Mouse (Mus musculus) bone marrow macrophage, adult 2 months (primary cell): ENCODE data around the gene Olfr315. TPM values are rescaled to one million over a fixed set of nuclear protein-coding genes. Genes with fewer than 3 reads are reported as not detected.
"Not testable (repeated sequence)": the region's sequence is repeated elsewhere in the genome, so short reads cannot be mapped to it uniquely, and the experiment has no call there.

Experiments used
- H3K27ac ChIP-seq: 2 replicates; pipeline ENCODE4 v1.5.1; 2012; ENCODE audit warnings: low read depth, low read length; ENCODE audit not compliant: insufficient read depth
- H3K4me1 ChIP-seq: 2 replicates; pipeline ENCODE4 v1.6.1; 2012; ENCODE audit warnings: low read length; ENCODE audit not compliant: control insufficient read depth, insufficient read depth
- H3K4me3 ChIP-seq: 2 replicates; pipeline ENCODE4 v1.5.1; 2012; ENCODE audit warnings: mild to moderate bottlenecking, low read length, moderate library complexity; ENCODE audit not compliant: insufficient read depth
- CTCF ChIP-seq: IDR thresholded peaks from 2 replicates; pipeline ENCODE4 v1.5.1; 2012; ENCODE audit warnings: low read depth, mild to moderate bottlenecking, low read length, moderate library complexity
- POLR2A ChIP-seq: IDR thresholded peaks from 2 replicates; pipeline ENCODE4 v1.6.1; 2012; ENCODE audit warnings: mild to moderate bottlenecking, low read depth, low read length, borderline replicate concordance
- polyA plus RNA-seq: library from polyadenylated mRNA; stranded (reverse); fragments of >200 nt; gene quantifications from 2 replicates; pipeline ENCODE4 v1.2.4, GENCODE M21; 2012; ENCODE audit not compliant: missing spikeins, insufficient read depth, insufficient read length

Gene Olfr315
- polyA plus RNA-seq, 1 experiment = not detected

DNA sequence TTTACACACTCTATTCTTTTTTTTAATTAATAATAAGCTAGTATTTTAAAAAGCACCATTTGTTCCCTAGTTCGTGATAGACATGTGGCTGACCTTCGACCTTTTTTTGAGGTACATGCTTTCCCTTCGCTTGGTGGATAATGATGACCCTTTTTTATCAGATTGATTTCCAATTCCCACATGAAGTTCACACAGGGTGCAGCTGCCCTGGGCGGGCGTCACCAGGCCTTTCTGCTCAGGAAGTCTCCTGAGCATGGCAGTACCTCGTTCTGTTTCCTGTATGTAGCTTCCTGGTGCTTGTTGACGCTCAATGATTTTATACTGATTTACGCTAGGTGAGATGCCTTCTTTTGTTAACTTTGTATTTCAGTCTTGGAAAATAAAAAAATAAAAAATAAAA, 15.4 kb downstream of the Olfr315 start:
- Histone ChIP-seq H3K4me3 (no peak overlapping the region), H3K27ac (no peak overlapping the region), H3K4me1 (peaks cover 4% of the 10 kb centered on the region; the same call in 1 of the 2 replicates)
- TF ChIP-seq POLR2A (no peak), CTCF (no peak)

DNA sequence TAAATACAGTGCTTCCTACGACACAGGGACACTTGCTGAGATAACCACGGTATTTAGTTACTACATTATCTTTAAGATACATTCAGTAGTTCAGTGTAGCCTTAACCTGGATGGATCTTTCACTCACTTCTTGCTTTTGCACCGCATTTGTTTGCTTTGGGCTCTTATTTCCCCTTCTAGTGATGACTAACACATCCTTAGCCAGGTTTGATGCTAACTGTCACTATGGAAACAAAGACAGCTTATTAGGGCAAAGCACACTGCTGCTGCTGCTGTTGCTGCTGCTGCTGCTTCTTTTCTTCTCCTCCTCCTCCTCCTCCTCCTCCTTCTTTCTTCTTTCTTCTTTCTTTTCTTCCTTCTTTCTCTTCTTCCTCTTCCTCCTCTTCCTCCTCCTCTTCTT, 16.5 kb downstream of the Olfr315 start:
- TF ChIP-seq CTCF (no peak), POLR2A (no peak)
- Histone ChIP-seq H3K4me1 (peaks cover 4% of the 10 kb centered on the region; the same call in 1 of the 2 replicates), H3K27ac (no peak overlapping the region), H3K4me3 (no peak overlapping the region)

DNA sequence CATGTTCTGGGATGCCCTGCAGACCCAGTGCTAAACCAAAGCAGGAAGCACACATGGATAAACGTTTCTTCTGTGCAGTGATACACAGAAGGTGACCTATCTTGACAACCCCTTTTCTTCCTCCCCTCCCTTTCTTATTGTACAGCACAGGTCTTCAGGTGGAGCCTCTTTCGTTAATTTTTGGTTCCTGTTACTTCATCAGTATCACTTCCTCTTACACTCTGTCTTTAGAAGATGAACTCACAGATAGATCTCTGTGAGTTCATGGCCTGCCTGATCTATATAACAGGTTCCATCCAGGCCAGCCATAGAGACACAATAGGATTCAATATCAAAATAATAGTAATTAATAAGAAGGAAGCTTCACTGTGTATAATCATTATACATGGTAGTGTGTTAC, 17.1 kb downstream of the Olfr315 start:
- Histone ChIP-seq H3K27ac (no peak overlapping the region), H3K4me1 (peaks cover 4% of the 10 kb centered on the region; the same call in 1 of the 2 replicates), H3K4me3 (no peak overlapping the region)
- TF ChIP-seq POLR2A (no peak), CTCF (no peak)

DNA sequence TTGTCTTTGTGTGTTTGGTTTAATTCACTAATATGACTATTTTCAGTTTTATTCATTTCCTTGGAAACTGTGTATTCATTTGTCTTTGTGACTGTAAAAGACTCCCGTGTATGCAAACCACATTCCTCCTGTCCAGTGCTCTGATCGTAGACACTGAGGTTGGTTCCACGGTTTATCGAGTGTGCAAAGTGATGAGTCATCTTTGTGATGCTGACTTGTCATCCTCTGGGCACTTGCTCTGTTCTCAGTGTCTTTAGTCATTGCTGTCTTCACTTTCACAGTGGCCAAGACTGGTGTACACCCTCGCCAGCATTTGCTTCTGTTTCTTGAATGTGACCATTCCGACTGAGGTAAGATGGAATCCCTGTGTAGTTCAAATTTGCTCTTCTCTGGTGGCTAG, 17.7 kb downstream of the Olfr315 start:
- TF ChIP-seq POLR2A (no peak), CTCF (no peak)

DNA sequence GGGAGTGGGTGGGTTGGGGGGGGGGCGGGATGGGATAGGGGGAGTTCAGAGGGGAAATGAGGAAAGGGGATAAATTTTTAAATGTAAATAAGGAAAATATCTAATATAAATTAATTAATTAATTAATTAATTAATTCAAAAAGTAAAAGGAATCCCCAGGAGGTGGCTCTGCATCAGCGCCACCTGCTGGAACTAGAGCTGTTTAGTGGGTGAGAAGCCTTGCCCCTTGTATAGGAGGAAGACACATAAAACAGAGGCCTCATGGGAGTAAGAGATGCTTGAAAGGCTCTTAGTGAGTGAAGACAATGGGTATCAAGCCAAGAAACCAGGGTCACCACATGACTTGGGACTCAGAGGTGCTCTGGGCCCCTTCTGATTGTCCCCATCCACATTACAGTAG, 22.9 kb downstream of the Olfr315 start:
- Histone ChIP-seq H3K4me3 (no peak overlapping the region), H3K27ac (no peak overlapping the region), H3K4me1 (peaks cover under 1% of the 10 kb centered on the region; the same call in 1 of the 2 replicates)
- no peak for TF ChIP-seq CTCF
- no peak for TF ChIP-seq POLR2A

More for the DNA sequence above, 17.7 kb downstream of the Olfr315 start:
- Histone ChIP-seq H3K27ac (no peak overlapping the region), H3K4me3 (no peak overlapping the region), H3K4me1 (peaks cover 4% of the 10 kb centered on the region; the same call in 1 of the 2 replicates)

DNA sequence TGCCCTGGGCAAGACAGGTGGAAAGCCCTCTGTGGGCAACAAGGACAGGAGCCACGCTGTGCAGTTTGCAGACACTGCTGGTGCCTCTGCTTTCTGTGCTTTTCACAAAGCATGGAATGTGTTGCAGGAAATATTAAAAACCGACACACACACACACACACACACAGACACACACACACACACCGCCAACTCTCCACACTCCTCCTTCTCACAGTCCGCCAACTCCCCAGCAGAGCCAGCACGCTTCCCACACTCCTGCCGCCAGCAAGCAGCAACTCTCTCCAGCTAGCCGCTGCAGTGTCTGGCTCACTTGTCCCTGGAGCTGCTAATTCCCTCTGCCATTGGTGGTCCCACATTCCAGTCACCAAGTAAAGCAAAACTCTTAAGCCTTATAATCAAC, 23.9 kb downstream of the Olfr315 start:
- no peak for TF ChIP-seq POLR2A
- no peak for TF ChIP-seq CTCF
- Histone ChIP-seq H3K27ac (no peak overlapping the region), H3K4me3 (no peak overlapping the region), H3K4me1 (no peaks in the 10 kb centered on the region)

DNA sequence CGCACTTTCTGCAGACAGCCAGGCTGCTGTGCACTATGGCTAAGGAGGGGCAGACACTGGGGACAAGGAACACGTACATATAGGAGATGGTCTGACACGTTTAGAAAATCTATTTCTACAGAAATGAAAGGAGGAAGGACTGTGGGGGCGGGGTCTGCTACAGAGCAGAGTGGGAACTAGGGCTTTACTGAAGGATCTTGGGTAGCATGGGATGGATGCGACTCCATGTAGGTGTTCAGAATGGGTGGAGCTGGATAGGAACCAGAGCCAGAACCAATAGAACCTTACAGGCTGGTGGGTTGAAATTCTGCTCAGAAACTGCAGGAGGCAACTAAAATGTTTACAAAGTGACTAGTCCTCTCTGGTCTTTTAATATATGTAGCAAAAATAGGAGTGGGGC, 26.8 kb downstream of the Olfr315 start:
- TF ChIP-seq CTCF = no peak
- TF ChIP-seq POLR2A = no peak
- Histone ChIP-seq H3K27ac (no peak overlapping the region), H3K4me1 (no peaks in the 10 kb centered on the region), H3K4me3 (no peak overlapping the region)

DNA sequence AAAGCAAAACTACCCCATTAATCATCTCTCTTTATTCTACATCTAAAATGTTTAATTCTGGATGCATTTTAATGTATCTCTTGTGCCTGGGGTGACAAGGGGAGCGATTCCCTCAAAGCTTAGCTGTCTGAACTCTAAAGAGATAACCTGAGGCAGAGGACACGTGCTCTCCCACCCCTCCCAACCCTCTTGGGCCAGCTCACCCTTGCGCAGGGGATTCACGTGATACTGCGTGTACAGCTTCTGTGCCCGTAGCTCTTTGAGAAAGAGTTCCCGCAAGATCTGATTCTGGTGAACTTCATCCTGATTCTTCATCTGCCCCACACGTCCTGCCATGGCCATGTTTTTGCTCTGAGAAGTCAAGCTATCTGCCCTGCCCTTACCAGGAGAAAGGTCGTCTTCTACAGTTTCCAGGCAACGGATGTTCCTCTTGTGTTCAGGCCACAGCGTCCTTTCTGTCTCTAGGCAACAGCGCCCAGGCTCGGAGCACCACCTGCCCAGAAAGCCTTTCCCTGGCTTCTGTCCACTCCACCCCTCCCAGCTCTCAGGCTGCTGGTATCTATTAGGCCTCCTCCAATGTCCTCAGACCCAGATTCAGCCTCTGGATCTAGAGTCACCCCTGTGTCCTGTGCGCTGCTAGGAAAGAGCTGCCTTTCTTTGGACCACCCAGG, 28.7 kb downstream of the Olfr315 start, which contains the start of gene Fam183b:
TSS of gene Fam183b (minus strand) at position 403 of the 671 bp plus-strand sequence.
- Histone ChIP-seq H3K4me3 (peak within 1 kb of the TSS; percentile 15), H3K4me1 (no peaks in the 10 kb centered on the region), H3K27ac (no peak within 1 kb of the TSS)
- TF ChIP-seq POLR2A (no peak), CTCF (no peak)

DNA sequence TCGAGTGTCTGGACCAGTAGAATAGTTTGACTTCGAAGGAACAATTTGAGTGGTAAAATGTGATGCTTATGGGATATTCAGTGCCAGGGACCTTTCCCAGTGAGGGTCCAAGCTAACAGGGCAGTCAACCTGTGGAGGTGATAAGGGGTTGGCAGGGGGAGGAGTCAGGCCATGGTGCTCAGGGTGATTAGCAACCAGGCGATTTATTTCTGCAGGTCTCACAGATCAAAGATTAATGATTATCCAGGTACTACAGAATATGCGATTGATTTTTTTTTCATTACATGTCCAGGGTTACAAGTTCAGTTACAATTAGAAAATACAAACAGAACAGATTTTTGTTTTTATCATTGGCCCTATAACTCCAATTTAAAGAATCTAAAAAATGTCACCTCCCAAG, 30.9 kb downstream of the Olfr315 start:
- Histone ChIP-seq H3K4me1 (no peaks in the 10 kb centered on the region), H3K27ac (no peak overlapping the region), H3K4me3 (no peak overlapping the region)
- TF ChIP-seq CTCF (no peak), POLR2A (no peak)

DNA sequence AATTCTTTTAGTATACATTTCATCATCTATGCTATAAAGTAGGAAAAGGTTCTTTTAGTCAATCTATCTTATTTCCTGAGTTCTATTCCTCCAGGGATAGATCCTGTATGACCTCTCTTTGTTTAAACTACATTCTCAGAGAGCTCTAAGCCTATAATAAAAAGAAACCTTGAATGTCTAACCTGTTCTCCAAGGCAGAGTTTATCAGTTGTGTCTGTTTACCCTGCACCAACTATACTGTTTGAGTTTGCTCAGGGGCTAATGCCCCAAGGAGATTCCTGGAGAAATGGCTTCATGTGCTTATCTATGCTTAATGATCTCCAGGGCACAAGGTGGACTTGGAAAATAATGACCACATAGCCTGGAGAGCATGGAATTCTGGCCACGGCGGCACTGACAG, 31.4 kb downstream of the Olfr315 start:
- Histone ChIP-seq H3K27ac (no peak overlapping the region), H3K4me3 (no peak overlapping the region), H3K4me1 (no peaks in the 10 kb centered on the region)
- TF ChIP-seq POLR2A = no peak
- no peak for TF ChIP-seq CTCF

DNA sequence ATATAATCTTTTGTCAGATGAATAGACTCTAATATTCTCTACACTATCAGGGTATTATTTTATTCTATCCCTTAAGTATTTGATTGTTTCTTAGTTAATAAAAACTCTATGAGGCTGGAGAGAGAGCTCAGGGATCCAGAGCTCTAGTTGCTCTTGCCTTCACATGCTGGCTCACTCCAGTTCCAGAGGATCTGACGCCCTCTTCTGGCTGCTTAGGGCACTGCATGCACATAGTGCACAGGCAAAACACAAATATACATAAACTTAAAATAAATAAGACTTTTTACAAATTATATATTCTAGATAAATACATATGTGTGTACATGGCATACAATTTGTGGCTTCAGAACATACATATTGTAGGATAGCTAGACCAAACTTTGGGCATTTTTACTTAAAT, 39.0 kb downstream of the Olfr315 start:
- no peak overlapping the region for H3K27ac ChIP-seq
- H3K4me3 ChIP-seq = no peak overlapping the region
- no peaks in the 10 kb centered on the region for H3K4me1 ChIP-seq
- TF ChIP-seq POLR2A = no peak

DNA sequence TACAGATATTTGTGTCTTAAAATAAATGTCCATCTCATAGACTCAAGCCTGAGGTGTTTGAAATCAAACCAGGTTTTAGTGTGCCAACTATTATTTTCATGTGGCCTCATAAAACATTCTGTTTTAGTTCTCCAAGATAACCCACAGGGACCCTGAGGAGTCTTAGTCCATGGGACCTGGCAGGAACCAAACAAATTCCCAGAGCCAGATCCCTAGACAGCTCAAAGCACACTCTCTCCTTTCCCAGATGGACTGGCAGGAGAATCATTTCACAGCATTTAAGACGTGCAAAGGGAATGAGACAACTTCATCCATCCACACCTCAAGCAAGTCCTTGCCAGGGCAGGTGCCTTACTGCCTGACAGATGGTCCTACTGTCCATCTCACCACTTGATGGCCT, 41.7 kb downstream of the Olfr315 start, which contains the start of gene Olfr313:
TSS of gene Olfr313 (plus strand) at position 301 of the 400 bp plus-strand sequence.
- not testable (repeated sequence) for H3K4me1 ChIP-seq, H3K27ac ChIP-seq, H3K4me3 ChIP-seq
